Mouse (Mus musculus): ENCODE data around the gene Spic. TPM values are rescaled to one million over a fixed set of nuclear protein-coding genes. Genes with fewer than 3 reads are reported as not detected.

Spic gene
- polyA plus RNA-seq, 1 experiment from 2014 or later, result not detected

GRCm38 (mm10) chr10:88645448-88645847 lies 39.4 kb downstream of the Spic start:
- H3K27me3 ChIP-seq, result peaks cover 7% of the 10 kb centered on the region
- in situ Hi-C loops (cut with MboI; ENCODE audit: low pct_unique_long_range_greater_than_20kb), result no loop called here
- no peak for TF ChIP-seq CTCF (IDR thresholded peaks at IDR 0.05)
- POLR2A ChIA-PET, result no interaction called here
- DNase-seq (ENCODE audit: low read depth, low spot score) (no peak), ATAC-seq (no peak)
- CTCF ChIA-PET, result no interaction called here

GRCm38 (mm10) chr10:88631330-88631953 lies 53.4 kb downstream of the Spic start:
- DNase-seq (ENCODE audit: low read depth, low spot score) (no peak), ATAC-seq (no peak)
- no peak for TF ChIP-seq CTCF (IDR thresholded peaks at IDR 0.05)
- H3K27me3 ChIP-seq, result no peaks in the 10 kb centered on the region
- in situ Hi-C loops (cut with MboI; ENCODE audit: low pct_unique_long_range_greater_than_20kb), result no loop called here
- ChIA-PET CTCF (no interaction called here), POLR2A (no interaction called here)

GRCm38 (mm10) chr10:88630663-88631329 lies 54.0 kb downstream of the Spic start:
- in situ Hi-C loops (cut with MboI; ENCODE audit: low pct_unique_long_range_greater_than_20kb), result no loop called here
- TF ChIP-seq CTCF (IDR thresholded peaks at IDR 0.05), result no peak
- POLR2A ChIA-PET, result no interaction called here
- DNase-seq (ENCODE audit: low read depth, low spot score), result no peak
- CTCF ChIA-PET, result no interaction called here
- no peaks in the 10 kb centered on the region for H3K27me3 ChIP-seq
- ATAC-seq, result no peak

- CTCF ChIA-PET, result no interaction called here
- POLR2A ChIA-PET, result no interaction called here
- no peaks in the 10 kb centered on the region for H3K27me3 ChIP-seq
- in situ Hi-C loops (cut with MboI; ENCODE audit: low pct_unique_long_range_greater_than_20kb), result no loop called here
- DNase-seq (ENCODE audit: low read depth, low spot score) (no peak), ATAC-seq (no peak)
- no peak for TF ChIP-seq CTCF (IDR thresholded peaks at IDR 0.05)
Observed at GRCm38 (mm10) chr10:88627052-88627451, 57.8 kb downstream of the Spic start.

GRCm38 (mm10) chr10:88626176-88626575 lies 58.6 kb downstream of the Spic start:
- no peak for ATAC-seq
- H3K27me3 ChIP-seq, result no peaks in the 10 kb centered on the region
- no peak for DNase-seq (ENCODE audit: low read depth, low spot score)
- POLR2A ChIA-PET, result no interaction called here
- CTCF ChIA-PET, result no interaction called here
- in situ Hi-C loops (cut with MboI; ENCODE audit: low pct_unique_long_range_greater_than_20kb), result no loop called here
- TF ChIP-seq CTCF (IDR thresholded peaks at IDR 0.05), result no peak

Other genes with a start within 250 kb of the Spic start
- gene Sycp3, start 225.4 kb downstream of the Spic start, polyA plus RNA-seq (2021), result not detected
- 61.1 TPM for gene Chpt1, start 180.9 kb downstream of the Spic start, polyA plus RNA-seq (2021)
- not detected for gene Mybpc1, start 79.9 kb downstream of the Spic start, polyA plus RNA-seq (2021)
- gene Arl1, start 45.8 kb upstream of the Spic start, polyA plus RNA-seq (2021), result 135 TPM
- gene Utp20, start 141.8 kb upstream of the Spic start, polyA plus RNA-seq (2021), result 26.3 TPM
- 0.01 TPM for gene Slc5a8, start 201.0 kb upstream of the Spic start, polyA plus RNA-seq (2021)

Measured in Patski (cell line).